Mouse (Mus musculus): ENCODE measurements around the gene Immp2l. TPM values are rescaled to one million over a fixed set of nuclear protein-coding genes. Genes with fewer than 3 reads are reported as not detected.

Gene Immp2l
- total RNA-seq, 2 experiments from 2014 or later = 28.8 to 42.1 TPM

GRCm38 (mm10) chr12:41526688-41527087 lies 502.8 kb downstream of the Immp2l start:
- DNase-seq = no peak

- no peak for DNase-seq
These were observed 504.5 kb downstream of the Immp2l start for GRCm38 (mm10) chr12:41528410-41528809.

- DNase-seq = no peak
These were observed 516.1 kb downstream of the Immp2l start for GRCm38 (mm10) chr12:41539989-41540388.

GRCm38 (mm10) chr12:41551578-41551977 lies 527.7 kb downstream of the Immp2l start:
- DNase-seq = no peak

GRCm38 (mm10) chr12:41557832-41558231 lies 533.9 kb downstream of the Immp2l start:
- no peak for DNase-seq

GRCm38 (mm10) chr12:41558956-41559735 lies 535.3 kb downstream of the Immp2l start:
- DNase-seq = no peak

- DNase-seq = peak; percentile 20
These were observed 541.9 kb downstream of the Immp2l start for GRCm38 (mm10) chr12:41565540-41566432.

- DNase-seq = no peak
These were observed 542.5 kb downstream of the Immp2l start for GRCm38 (mm10) chr12:41566433-41566794.

- no peak for DNase-seq
These were observed 549.9 kb downstream of the Immp2l start for GRCm38 (mm10) chr12:41573754-41574153.

- no peak for DNase-seq
These were observed 551.3 kb downstream of the Immp2l start for GRCm38 (mm10) chr12:41575221-41575620.

GRCm38 (mm10) chr12:41593401-41593800 lies 569.5 kb downstream of the Immp2l start:
- DNase-seq = peak; percentile 4

GRCm38 (mm10) chr12:41594037-41594436 lies 570.1 kb downstream of the Immp2l start:
- DNase-seq = no peak

- no peak for DNase-seq
These were observed 591.4 kb downstream of the Immp2l start for GRCm38 (mm10) chr12:41615271-41615670.

- no peak for DNase-seq
These were observed 597.5 kb downstream of the Immp2l start for GRCm38 (mm10) chr12:41621341-41621740.

GRCm38 (mm10) chr12:41643262-41643661 lies 619.4 kb downstream of the Immp2l start:
- no peak for DNase-seq

GRCm38 (mm10) chr12:41644802-41645551 lies 621.1 kb downstream of the Immp2l start:
- no peak for DNase-seq

GRCm38 (mm10) chr12:41646956-41647575 lies 623.2 kb downstream of the Immp2l start:
- no peak for DNase-seq

GRCm38 (mm10) chr12:41647675-41648074 lies 623.8 kb downstream of the Immp2l start:
- DNase-seq = no peak

- no peak for DNase-seq
These were observed 626.1 kb downstream of the Immp2l start for GRCm38 (mm10) chr12:41649826-41650541.

GRCm38 (mm10) chr12:41668280-41668679 lies 644.4 kb downstream of the Immp2l start:
- no peak for DNase-seq

- DNase-seq = no peak
These were observed 645.6 kb downstream of the Immp2l start for GRCm38 (mm10) chr12:41669481-41669880.

Data from adrenal gland, postnatal 10 days (tissue).